Mouse (Mus musculus) brain, embryonic 14.5 days (tissue): ENCODE data around the gene Aco2. TPM values are rescaled to one million over a fixed set of nuclear protein-coding genes. Genes with fewer than 3 reads are reported as not detected.
A peak's percentile ranks its signal among the peaks of the same experiment; 100 is the strongest.

Experiments
- DNase-seq: peaks from one replicate; pipeline ENCODE4 v3.0.0-alpha.2; 2011; ENCODE audit warnings: low read depth
- CTCF ChIP-seq: fragments of 200-500 bp; IDR thresholded peaks from 2 replicates; pipeline ENCODE4 v1.5.1; 2012; ENCODE audit warnings: inconsistent platforms, mild to moderate bottlenecking, moderate library complexity, borderline replicate concordance; ENCODE audit not compliant: insufficient read depth, insufficient read length; ENCODE audit errors: extremely low read depth
- POLR2A ChIP-seq: fragments of 200-500 bp; IDR thresholded peaks from 2 replicates; pipeline ENCODE4 v1.6.1; 2012; ENCODE audit warnings: mild to moderate bottlenecking, inconsistent platforms, borderline replicate concordance; ENCODE audit not compliant: poor library complexity, insufficient read depth, insufficient read length, severe bottlenecking; ENCODE audit errors: extremely low read depth
- polyA plus RNA-seq: library from polyadenylated mRNA; depleted of rRNA; stranded (reverse); fragments of >200 nt; gene quantifications from 2 replicates; pipeline ENCODE4 v1.2.3, GENCODE M21; 2012; rRNA removed

The Aco2 gene
- polyA plus RNA-seq: 262 and 283 TPM in 2 replicates

DNA sequence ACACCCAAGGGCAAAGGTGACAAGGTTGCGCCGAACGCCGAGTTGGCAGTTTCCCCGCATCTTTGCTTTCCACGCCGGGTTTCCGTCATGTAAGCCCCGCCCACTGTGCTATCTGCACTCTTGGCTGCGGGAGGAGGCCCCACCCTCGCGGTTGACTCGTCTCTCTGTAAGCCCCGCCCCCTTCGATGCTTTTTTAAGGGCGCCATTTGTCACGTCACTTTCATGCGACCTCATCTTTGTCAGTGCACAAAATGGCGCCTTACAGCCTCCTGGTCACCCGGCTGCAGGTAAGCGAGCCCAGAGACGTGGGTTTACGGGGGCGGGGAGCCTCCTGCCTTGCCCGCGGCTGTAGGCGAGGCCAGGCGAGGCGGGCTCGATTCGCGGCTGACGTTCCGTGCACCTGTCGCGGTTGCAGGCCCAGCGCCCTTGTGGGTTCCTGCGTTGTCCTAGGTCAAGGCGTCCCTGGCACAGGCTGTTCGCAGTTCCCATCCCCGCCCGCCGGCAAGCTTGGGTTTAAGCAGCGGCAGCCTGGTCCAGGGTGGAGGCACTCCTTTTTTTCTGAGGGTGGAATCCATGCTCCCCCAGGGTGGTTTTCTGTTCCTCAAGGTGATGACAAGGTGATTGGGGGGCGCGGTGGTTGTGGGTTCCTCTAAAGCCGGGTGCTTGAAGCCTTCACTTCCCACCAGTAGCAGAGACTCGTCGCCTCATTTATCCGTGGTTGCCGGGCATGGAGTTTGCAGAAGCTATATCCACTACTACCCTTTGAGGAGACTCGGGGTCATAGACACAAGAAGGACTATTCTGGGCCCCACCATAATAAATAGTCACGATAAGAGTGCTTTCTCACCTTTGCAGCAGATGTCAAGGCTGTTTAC lies at the start of gene Aco2:
TSS of gene Aco2 (plus strand) at position 48 of the 875 bp plus-strand sequence.
- DNase-seq: peak; percentile 99
- TF ChIP-seq POLR2A (no peak; the same call in 1 of the 2 replicates), CTCF (no peak)

DNA sequence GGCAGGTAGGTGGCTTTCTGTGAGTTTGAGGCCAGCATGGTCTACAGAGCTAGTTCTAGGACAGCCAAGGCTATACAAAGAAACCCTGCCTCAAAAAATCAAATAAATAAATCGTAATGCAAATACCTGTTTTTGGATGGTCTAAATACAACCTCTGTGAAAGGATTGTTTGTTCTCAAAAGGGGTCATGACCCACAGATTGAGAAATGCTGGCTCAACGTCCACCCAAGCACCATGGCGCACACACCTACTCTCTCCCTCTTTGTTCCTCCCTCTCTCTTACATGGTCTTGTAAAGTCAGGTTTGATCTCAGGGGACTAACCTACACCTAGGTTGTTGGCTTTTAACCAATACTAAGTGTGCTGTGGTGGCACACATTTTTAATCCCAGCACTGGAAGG lies 49.5 kb upstream of the Aco2 start:
- no peak for TF ChIP-seq POLR2A
- TF ChIP-seq CTCF: no peak

DNA sequence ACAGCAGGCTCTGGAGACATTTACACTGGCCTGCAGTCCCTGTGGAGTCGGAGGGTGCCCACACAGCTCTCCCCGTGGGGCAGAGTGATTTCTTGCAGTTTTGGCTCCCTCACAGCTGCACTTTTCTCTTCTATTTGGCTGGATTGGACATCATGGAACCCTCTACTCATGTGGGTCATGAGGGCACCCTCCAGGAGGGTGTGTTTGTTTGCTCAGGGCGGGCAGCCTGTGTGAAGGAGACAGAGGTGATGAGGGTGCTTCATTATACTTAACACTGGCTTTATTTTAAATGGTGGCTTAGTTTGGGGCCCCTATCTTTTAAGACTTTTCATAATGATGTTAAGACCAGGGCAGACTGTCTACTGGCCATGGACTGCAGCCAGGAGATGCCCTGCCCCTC lies 47.3 kb upstream of the Aco2 start:
- TF ChIP-seq POLR2A (no peak), CTCF (no peak)
- no peak for DNase-seq

More for the DNA sequence above, 49.5 kb upstream of the Aco2 start:
- no peak for DNase-seq

DNA sequence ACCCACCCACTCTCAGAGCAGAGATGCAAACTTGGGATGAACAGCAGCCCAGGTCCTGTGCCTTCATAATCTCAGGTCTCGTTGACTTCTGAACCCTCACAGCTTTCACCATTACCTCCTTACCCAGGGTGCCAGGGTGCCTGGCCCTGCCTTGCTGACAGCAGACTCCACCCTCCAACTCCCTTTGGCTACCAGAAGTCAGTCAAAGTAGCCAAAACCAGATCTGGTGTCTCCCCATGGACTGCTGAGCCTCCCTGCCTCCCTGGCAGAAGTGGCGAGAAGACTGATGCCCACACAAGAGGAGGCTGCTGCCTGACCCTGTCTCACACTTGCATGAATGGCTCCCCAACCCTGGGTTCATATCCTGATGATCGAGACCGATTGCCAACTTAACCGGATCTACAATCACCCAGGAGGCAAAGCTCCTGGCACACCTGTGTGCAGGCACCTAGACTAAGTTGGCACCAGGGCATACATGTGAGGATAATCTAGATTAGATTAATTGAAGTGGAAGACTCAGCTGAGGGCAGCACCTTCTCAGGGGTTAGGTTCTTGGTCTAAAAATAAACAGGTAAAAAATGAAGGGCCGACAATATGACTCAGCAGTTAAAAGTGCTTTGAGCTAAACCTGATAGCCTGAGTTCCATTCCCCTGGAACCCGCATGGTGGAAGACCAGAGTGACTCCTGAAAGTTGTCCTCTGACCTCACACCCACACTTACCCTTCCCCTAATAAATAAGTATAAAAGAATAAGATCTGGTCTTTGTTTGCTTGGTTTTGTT lies 43.5 kb upstream of the Aco2 start:
- DNase-seq: no peak
- TF ChIP-seq POLR2A (no peak), CTCF (no peak)

DNA sequence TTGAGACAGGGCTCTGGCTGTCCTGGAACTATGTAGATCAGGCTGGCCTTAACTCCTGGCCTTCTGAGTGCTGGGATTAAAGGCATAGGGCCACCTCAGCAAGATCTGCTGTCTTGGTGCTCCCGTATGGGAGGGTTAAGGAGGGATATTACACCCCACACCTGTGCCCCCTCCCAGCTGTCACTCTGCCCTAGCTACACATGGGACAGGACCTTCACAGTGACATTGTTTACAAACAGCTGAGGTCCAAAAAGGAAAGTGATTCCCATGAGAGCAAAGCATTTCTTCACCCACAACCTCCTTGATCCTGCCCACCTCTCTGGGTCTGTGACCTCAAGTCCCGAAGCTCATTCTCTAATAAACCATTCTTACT lies 42.9 kb upstream of the Aco2 start:
- no peak for TF ChIP-seq POLR2A
- no peak for DNase-seq

DNA sequence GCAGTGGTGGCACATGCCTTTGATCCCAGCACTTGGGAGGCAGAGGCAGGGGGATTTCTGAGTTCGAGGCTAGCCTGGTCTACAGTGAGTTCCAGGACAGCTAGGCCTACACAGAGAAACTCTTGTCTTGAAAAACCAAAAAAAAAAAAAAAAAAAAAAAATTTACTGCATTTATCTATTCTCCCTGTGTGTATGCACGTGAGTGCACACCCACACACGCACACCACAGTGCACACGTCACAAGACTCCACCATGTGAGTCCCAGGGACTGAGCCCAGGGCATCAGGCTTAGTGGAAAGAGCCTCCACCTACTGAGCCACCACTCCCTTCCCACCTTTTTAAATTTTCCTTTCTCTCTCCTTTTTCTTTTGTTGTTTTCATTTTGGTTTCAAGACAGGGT lies 41.6 kb upstream of the Aco2 start:
- TF ChIP-seq POLR2A (no peak), CTCF (no peak)
- DNase-seq: no peak

DNA sequence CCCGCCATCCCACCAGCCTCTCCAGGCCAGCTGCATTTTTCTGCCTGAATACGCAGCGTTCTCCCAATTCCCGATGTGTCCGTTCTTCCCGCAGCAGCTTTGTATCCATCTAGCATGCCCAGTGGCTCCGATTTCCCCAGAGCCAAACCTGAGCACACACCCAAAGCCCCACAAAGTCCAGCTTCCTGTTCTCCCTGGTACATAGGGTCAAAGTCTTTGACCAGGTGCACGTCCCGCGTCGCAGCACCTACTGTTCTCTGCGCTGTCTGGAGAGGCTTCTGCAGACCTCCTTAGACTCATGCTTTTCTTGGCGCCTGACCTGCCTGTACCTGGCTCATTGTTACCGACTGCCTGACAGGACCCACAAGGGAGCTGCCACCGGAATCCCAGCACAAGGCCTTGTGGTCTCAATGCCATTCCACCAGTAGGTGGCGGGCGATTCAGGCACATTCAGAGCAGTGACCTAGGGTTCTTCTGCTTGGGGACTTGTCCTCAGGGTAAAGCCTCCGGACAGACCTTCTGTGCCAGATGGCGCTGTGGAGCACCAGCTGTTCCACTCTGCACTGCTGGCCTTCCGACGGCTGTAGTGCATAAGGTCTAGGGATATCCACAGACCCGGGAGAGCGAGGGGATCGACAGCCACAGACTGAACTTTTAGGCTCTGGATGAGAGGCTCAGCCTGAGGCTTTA lies 40.8 kb upstream of the Aco2 start:
- no peak for TF ChIP-seq POLR2A
- TF ChIP-seq CTCF: peak; percentile 92
- DNase-seq: peak; percentile 96

DNA sequence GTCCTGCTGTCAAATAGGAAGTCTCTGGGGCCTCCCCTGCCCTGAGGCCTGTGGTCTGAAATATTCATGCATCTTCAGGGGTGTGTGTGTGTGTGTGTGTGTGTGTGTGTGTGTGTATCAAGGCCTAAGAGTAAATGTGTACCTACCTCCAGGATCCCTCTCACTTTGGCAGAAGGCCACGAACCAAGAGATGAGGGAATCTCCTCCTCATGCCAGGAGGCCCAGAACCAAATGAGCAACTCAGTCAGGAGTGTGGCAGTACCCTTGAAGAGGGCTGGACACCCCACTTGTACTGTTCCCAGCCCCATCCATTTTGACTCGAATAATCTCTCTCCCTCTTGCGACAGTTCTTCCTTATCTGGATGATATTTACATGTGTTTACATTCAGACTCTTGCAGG lies 39.9 kb upstream of the Aco2 start:
- DNase-seq: no peak
- TF ChIP-seq CTCF: no peak
- no peak for TF ChIP-seq POLR2A

DNA sequence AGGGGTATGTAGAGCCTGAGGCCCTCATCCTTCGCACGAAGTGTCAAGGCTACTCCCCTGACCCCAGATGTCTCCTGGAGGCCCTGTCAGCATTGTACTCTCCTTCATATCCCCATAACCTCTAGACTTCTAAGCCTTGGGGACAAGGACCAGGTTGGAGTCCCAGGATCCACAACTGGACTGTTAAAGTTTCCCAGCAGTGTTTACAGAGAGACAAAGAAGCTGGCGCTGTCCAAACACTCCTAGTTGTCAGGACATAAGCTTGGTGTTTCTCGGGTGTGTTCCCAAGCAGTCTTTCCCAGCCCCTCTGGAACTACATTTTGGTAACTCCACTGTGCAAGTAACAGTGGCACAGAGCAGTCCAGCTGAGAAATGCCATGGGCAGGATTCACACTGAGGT lies 38.6 kb upstream of the Aco2 start:
- DNase-seq: no peak
- TF ChIP-seq POLR2A (no peak), CTCF (no peak)

DNA sequence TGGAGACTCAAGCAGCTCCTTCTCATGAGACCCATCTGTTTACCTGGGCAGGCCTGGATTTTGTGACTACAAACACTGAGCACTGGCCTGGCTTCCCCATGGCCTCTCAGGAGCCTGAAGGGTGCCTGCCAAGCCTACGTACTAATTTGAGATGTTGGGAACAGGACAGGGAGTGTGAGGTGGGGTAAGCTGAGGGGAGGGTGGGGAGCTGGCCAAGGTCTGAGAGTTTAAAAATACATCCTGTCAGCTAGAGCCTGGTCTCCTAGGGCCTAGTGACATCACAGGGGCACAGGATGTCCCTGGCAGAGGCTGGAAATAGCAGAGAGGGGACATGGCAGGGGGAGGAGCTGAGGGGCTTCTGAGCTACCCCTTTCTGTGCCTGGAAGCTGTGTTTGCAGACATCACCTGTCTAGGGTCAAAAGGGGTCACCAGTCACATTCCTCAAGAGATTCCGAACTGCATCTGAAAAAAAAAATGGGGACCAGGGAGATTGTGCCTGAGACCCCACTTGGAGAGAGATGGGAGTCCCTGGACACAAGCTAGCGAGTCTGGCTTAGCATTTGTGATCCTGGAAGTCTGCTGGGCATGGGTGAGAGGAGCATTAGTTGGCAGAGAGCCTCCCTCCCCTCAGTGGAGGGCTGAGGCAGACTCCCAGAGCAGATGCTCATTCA lies 37.8 kb upstream of the Aco2 start:
- TF ChIP-seq POLR2A (no peak), CTCF (no peak)
- peak; percentile 23 for DNase-seq
